Mouse (Mus musculus) lung, postnatal 0 days (tissue): ENCODE results near the gene Adgrf2. TPM values are rescaled to one million over a fixed set of nuclear protein-coding genes. Genes with fewer than 3 reads are reported as not detected.

Experiments used
- ATAC-seq: fragments of 200-750 bp; cut with Nextera tagmentation; 2 replicates; pipeline ENCODE4 v1.8.0; 2017; ENCODE audit warnings: moderate library complexity
- DNase-seq: peaks from one replicate; pipeline ENCODE4 v3.0.0-alpha.2; 2016; ENCODE audit warnings: low spot score
- H3K27ac ChIP-seq: fragments of 300-500 bp; sonication (generic); 2 replicates; pipeline ENCODE4 v1.5.1; 2014; ENCODE audit warnings: antibody characterized with exemption, mild to moderate bottlenecking, low read length, mixed read lengths
- H3K27me3 ChIP-seq: fragments of 300-500 bp; sonication (generic); replicated peaks from 2 replicates; pipeline ENCODE4 v1.6.1; 2014; ENCODE audit warnings: low read length, mixed read lengths; ENCODE audit not compliant: insufficient read depth
- H3K36me3 ChIP-seq: fragments of 300-500 bp; sonication (generic); 2 replicates; pipeline ENCODE4 v1.6.1; 2014; ENCODE audit warnings: low read length, mixed read lengths; ENCODE audit not compliant: insufficient read depth
- H3K4me1 ChIP-seq: fragments of 300-500 bp; sonication (generic); 2 replicates; pipeline ENCODE4 v1.6.1; 2014; ENCODE audit warnings: antibody characterized with exemption, low read depth, low read length, mixed read lengths; ENCODE audit not compliant: insufficient read depth
- H3K4me2 ChIP-seq: fragments of 300-500 bp; sonication (generic); replicated peaks from 2 replicates; pipeline ENCODE4 v1.6.1; 2014; ENCODE audit warnings: low read depth, mild to moderate bottlenecking, low read length, moderate library complexity, mixed read lengths
- H3K4me3 ChIP-seq: fragments of 300-500 bp; sonication (generic); 2 replicates; pipeline ENCODE4 v1.5.1; 2014; ENCODE audit warnings: low read depth, low read length
- H3K9ac ChIP-seq: fragments of 300-500 bp; sonication (generic); replicated peaks from 2 replicates; pipeline ENCODE4 v1.6.1; 2014; ENCODE audit warnings: low read depth, mild to moderate bottlenecking
- H3K9me3 ChIP-seq: fragments of 300-500 bp; sonication (generic); 2 replicates; pipeline ENCODE4 v1.6.1; 2016; ENCODE audit warnings: low read length, mixed read lengths
- CTCF ChIP-seq: IDR thresholded peaks from 2 replicates; pipeline ENCODE4 v1.5.1; 2016; ENCODE audit warnings: antibody characterized with exemption, mild to moderate bottlenecking
- EP300 ChIP-seq: IDR thresholded peaks from 2 replicates; pipeline ENCODE4 v1.6.1; 2016; ENCODE audit warnings: antibody characterized with exemption, mild to moderate bottlenecking, control low read depth
- WGBS: fragments of 180-500 bp; shearing (Covaris S2); extraction: QIAGEN DNeasy Blood & Tissue Kit; methylation state at CpG from one replicate; pipeline ENCODE4 v1.1.7; 2014; 5-methylcytosine and 5-hydroxymethylcytosine counted together
- polyA plus RNA-seq: library from polyadenylated mRNA; unstranded; fragments of >200 nt; fragmentation: Nextera tagmentation; extraction: Ambion mirVana; gene quantifications from 2 replicates; pipeline ENCODE4 v1.2.1, GENCODE M21; 2015

Gene Adgrf2
- polyA plus RNA-seq, 1 experiment from 2014 or later, result not detected

- DNase-seq (peak; percentile 83), ATAC-seq (peak; percentile 84)
- Histone ChIP-seq H3K36me3 (no peaks in the 10 kb centered on the region), H3K4me2 (no peak overlapping the region), H3K4me3 (no peak overlapping the region), H3K9ac (no peak overlapping the region), H3K27ac (no peak overlapping the region), H3K4me1 (no peaks in the 10 kb centered on the region), H3K9me3 (no peaks in the 10 kb centered on the region), H3K27me3 (no peaks in the 10 kb centered on the region)
- WGBS, result 44% methylated on average over 2 of the region's 2 CpGs
- no peak; the same call in 1 of the 2 replicates for TF ChIP-seq EP300
- no peak for TF ChIP-seq CTCF
Observed at GRCm38 (mm10) chr17:42752173-42752572, 10.2 kb upstream of the Adgrf2 start.

DNA sequence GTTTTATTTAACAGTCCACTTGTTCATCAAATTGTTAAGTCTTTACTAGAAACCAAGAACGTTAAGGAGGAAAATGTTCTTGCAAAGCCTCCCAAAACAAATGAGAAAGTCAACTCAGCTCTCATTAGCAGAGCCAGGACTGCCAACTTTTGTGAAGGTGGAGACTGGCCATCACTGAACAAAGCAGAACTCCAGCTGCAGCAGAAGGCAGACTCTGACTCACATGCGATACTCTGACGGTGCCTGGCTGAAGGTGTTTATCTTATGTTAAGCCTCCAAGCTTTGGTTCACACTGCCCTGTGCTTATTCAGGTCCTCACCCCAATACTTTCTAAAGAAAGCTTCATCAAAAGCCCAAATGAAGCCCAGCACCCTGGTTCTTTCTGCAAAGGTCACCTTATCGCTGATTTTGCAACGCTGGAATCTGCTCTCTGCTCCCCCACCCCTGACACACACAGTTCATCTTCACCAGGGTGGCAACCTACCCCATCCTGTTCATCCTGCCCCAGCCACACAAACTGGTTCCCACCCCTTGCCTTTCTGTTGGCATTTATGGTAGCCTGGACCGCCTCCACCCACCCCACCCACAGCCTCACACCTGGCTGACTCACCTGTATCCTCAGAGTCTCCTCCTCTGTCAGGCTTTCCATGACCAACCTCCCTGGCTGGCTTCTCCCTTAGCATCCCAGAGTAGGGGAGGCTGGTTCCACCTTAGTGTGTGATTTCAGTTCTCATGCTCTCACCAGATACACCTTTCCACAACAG is 3.9 kb upstream of the Adgrf2 start:
- Histone ChIP-seq H3K9ac (no peak overlapping the region), H3K36me3 (no peaks in the 10 kb centered on the region), H3K27me3 (no peaks in the 10 kb centered on the region), H3K4me3 (no peak overlapping the region), H3K9me3 (no peaks in the 10 kb centered on the region), H3K27ac (no peak overlapping the region), H3K4me1 (no peaks in the 10 kb centered on the region; the same call in 1 of the 2 replicates), H3K4me2 (no peak overlapping the region)
- ATAC-seq (no peak), DNase-seq (no peak)
- 64% methylated on average over 6 of the region's 6 CpGs for whole genome bisulfite sequencing
- TF ChIP-seq EP300 (no peak), CTCF (no peak)

GRCm38 (mm10) chr17:42742823-42743222 is 844 bp upstream of the Adgrf2 start:
- no peak for TF ChIP-seq CTCF
- TF ChIP-seq EP300, result no peak
- no peak for ATAC-seq
- no peak overlapping the region for H3K9ac ChIP-seq
- H3K4me2 ChIP-seq, result no peak overlapping the region
- no peaks in the 10 kb centered on the region for H3K27me3 ChIP-seq
- no peaks in the 10 kb centered on the region for H3K36me3 ChIP-seq
- no peak overlapping the region for H3K27ac ChIP-seq
- no peaks in the 10 kb centered on the region for H3K9me3 ChIP-seq
- no peak for DNase-seq
- no peaks in the 10 kb centered on the region; the same call in 1 of the 2 replicates for H3K4me1 ChIP-seq
- no peak overlapping the region for H3K4me3 ChIP-seq
- WGBS, result 84% methylated on average over 3 of the region's 3 CpGs

DNA sequence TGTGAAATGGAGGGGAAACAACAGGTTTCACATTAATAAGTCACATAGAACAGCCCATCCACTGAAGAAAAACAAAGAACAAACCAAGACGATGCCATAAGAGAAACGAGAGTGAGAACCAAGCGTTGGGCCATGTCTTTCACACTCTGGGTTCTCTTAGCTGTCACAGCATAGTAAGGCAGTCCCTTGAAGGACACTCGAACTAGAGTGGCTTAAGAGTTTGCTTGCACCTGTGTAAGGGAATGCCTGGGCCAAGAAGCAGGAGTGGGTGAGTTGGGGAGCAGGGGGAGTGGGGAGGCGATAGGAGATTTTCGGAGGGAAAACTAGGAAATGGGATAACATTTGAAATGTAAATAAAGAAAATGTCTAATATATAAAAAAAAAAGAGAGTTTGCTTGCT is 3.2 kb downstream of the Adgrf2 start:
- Histone ChIP-seq H3K9ac (no peak overlapping the region), H3K4me2 (no peak overlapping the region), H3K4me1 (no peaks in the 10 kb centered on the region; the same call in 1 of the 2 replicates), H3K4me3 (no peak overlapping the region), H3K27ac (no peak overlapping the region), H3K36me3 (no peaks in the 10 kb centered on the region), H3K9me3 (no peaks in the 10 kb centered on the region), H3K27me3 (no peaks in the 10 kb centered on the region)
- no peak for TF ChIP-seq CTCF
- ATAC-seq, result peak; percentile 75
- peak; percentile 65 for DNase-seq
- 58% methylated on average over 6 of the region's 6 CpGs for WGBS

DNA sequence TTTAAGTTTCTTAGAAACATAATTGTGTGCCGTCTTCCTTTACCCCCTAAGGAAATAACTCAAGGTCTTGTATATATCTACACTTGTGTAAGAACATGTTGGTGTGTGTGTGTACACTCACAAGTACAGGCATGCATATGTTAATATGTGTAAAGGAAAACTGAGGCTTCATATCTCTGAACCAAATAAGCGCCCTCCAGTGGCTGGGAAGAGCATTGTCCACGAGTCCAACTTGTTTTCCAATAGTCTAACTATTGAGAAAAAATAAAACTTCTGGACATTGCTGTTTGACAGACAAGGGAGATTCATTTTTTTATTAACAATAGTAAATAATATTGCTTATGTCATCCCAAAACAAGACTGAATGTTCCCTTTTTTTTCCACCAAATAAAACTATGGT is 24.8 kb downstream of the Adgrf2 start:
- TF ChIP-seq CTCF, result peak; percentile 43
- TF ChIP-seq EP300, result no peak
- H3K4me2 ChIP-seq, result no peak overlapping the region
- no peak overlapping the region for H3K4me3 ChIP-seq
- ATAC-seq (no peak), DNase-seq (no peak)
- no peaks in the 10 kb centered on the region for H3K4me1 ChIP-seq
- H3K9me3 ChIP-seq, result no peaks in the 10 kb centered on the region
- H3K36me3 ChIP-seq, result no peaks in the 10 kb centered on the region
- no peaks in the 10 kb centered on the region for H3K27me3 ChIP-seq
- H3K9ac ChIP-seq, result no peak overlapping the region
- H3K27ac ChIP-seq, result no peak overlapping the region
- WGBS, result 48% methylated on average over 3 of the region's 3 CpGs

DNA sequence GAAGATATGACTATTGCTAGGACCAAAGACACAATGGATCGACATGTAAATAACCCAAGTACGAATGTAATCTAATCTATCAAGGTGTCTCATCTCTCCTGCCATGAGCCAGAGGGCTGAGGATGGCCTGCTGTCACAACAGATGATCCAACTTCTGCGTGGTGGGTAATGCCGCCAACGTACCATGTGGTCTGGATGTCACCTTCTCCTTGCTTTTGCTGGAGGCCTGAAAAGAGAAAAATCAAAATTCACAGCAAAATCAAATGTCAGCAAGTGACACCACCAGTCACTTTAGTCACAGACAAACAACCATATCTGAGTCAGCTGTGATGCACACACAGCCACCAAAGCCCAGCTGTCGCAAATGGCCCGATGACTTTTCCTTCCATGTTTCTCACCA is 27.0 kb downstream of the Adgrf2 start:
- ATAC-seq, result no peak
- 73% methylated on average over 7 of the region's 7 CpGs for WGBS

More for the DNA sequence above, 27.0 kb downstream of the Adgrf2 start:
- Histone ChIP-seq H3K4me2 (no peak overlapping the region), H3K36me3 (no peaks in the 10 kb centered on the region), H3K9me3 (no peaks in the 10 kb centered on the region), H3K27me3 (no peaks in the 10 kb centered on the region), H3K4me1 (no peaks in the 10 kb centered on the region), H3K4me3 (no peak overlapping the region), H3K27ac (no peak overlapping the region), H3K9ac (no peak overlapping the region)
- no peak for DNase-seq
- TF ChIP-seq CTCF (no peak), EP300 (no peak)
